Mouse (Mus musculus): Measurements from ENCODE around the gene Junb.

DNA sequence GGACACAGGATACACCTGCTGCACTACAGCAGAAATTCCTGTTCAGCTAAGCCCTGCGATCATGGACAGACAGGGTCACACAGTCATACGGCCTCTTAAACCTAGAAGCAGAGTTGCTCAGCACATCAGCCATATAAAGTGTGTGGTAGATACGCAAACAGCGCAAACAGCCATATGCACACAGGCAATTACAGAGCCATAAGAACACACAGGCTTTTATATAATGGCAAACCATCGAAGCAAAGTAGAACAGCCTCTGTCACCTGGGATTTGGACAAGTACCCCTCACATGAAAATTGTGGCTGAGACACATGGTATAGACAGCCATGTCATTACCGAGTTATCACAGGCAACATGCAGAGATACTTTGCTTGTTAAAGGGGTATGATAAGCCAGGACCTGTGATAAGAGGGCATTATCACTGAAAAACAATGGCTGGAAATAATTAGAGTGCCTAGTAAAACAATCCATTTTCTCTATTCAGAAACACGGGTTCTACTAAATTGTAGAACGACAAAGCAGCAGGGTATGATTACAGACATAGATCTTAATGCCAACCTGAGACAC lies 7.9 kb upstream of the Junb start:
- no peak for TF ChIP-seq CTCF (conservative IDR thresholded peaks at IDR 0.05; ENCODE audit: low read length)
- no peak for TF ChIP-seq POU5F1 (IDR thresholded peaks at IDR 0.05; ENCODE audit: borderline replicate concordance, low read length)

All from E14TG2a.4 (cell line).